Mouse (Mus musculus): ENCODE data around the gene Cep290.
"Not testable (repeated sequence)": the region's sequence is repeated elsewhere in the genome, so short reads cannot be mapped to it uniquely, and the experiment has no call there.

Gene Cep290

GRCm38 (mm10) chr10:100487097-100487978 lies at the start of gene Cep290, which contains the start of gene Tmtc3:
TSS of gene Cep290 (plus strand) at chr10:100487558.
TSS of gene Tmtc3 (minus strand) at chr10:100487350.
- DNase-seq (ENCODE audit: low read depth, low spot score): peak; percentile 93

- DNase-seq (ENCODE audit: low read depth, low spot score): no peak
Measured at GRCm38 (mm10) chr10:100449394-100449793, 38.0 kb upstream of the Cep290 start.

- DNase-seq (ENCODE audit: low read depth, low spot score): no peak
Measured at GRCm38 (mm10) chr10:100460515-100460914, 26.8 kb upstream of the Cep290 start.

GRCm38 (mm10) chr10:100475040-100475439 lies 12.3 kb upstream of the Cep290 start:
- DNase-seq (ENCODE audit: low read depth, low spot score): no peak

- DNase-seq (ENCODE audit: low read depth, low spot score): no peak
Measured at GRCm38 (mm10) chr10:100479538-100479937, 7.8 kb upstream of the Cep290 start.

GRCm38 (mm10) chr10:100486701-100487096 lies 659 bp upstream of the Cep290 start:
- DNase-seq (ENCODE audit: low read depth, low spot score): peak; percentile 1

GRCm38 (mm10) chr10:100491916-100492315 lies 4.6 kb downstream of the Cep290 start:
- DNase-seq (ENCODE audit: low read depth, low spot score): no peak

GRCm38 (mm10) chr10:100498309-100498708 lies 11.0 kb downstream of the Cep290 start:
- DNase-seq (ENCODE audit: low read depth, low spot score): no peak

- DNase-seq (ENCODE audit: low read depth, low spot score): no peak
Measured at GRCm38 (mm10) chr10:100508170-100508569, 20.8 kb downstream of the Cep290 start.

- DNase-seq (ENCODE audit: low read depth, low spot score): no peak
Measured at GRCm38 (mm10) chr10:100521617-100522016, 34.3 kb downstream of the Cep290 start.

GRCm38 (mm10) chr10:100522330-100522729 lies 35.0 kb downstream of the Cep290 start:
- DNase-seq (ENCODE audit: low read depth, low spot score): no peak

GRCm38 (mm10) chr10:100524499-100525390 lies 37.4 kb downstream of the Cep290 start:
- DNase-seq (ENCODE audit: low read depth, low spot score): no peak

- no peak for DNase-seq (ENCODE audit: low read depth, low spot score)
Measured at GRCm38 (mm10) chr10:100556566-100557175, 69.3 kb downstream of the Cep290 start.

GRCm38 (mm10) chr10:100560194-100560883 lies 73.0 kb downstream of the Cep290 start:
- not testable (repeated sequence) for DNase-seq (ENCODE audit: low read depth, low spot score)

GRCm38 (mm10) chr10:100564112-100564511 lies 76.8 kb downstream of the Cep290 start:
- DNase-seq (ENCODE audit: low read depth, low spot score): no peak

GRCm38 (mm10) chr10:100571707-100572106 lies 84.3 kb downstream of the Cep290 start:
- no peak for DNase-seq (ENCODE audit: low read depth, low spot score)

- DNase-seq (ENCODE audit: low read depth, low spot score): no peak
Measured at GRCm38 (mm10) chr10:100574505-100575149, 87.3 kb downstream of the Cep290 start.

- no peak for DNase-seq (ENCODE audit: low read depth, low spot score)
Measured at GRCm38 (mm10) chr10:100575294-100575693, 87.9 kb downstream of the Cep290 start.

GRCm38 (mm10) chr10:100584178-100584577 lies 96.8 kb downstream of the Cep290 start:
- no peak for DNase-seq (ENCODE audit: low read depth, low spot score)

- no peak for DNase-seq (ENCODE audit: low read depth, low spot score)
Measured at GRCm38 (mm10) chr10:100588524-100588923, 101.2 kb downstream of the Cep290 start.

Data from WW6 (cell line).